Mouse (Mus musculus) heart, postnatal 0 days (tissue): Measurements from ENCODE around the gene Galnt10.

Experiments
- CTCF ChIP-seq: IDR thresholded peaks from 2 replicates; pipeline ENCODE4 v1.5.1; 2016; ENCODE audit warnings: antibody characterized with exemption, control low read depth, low read depth
- EP300 ChIP-seq: IDR thresholded peaks from 2 replicates; pipeline ENCODE4 v1.6.1; 2016; ENCODE audit warnings: antibody characterized with exemption, low read depth

DNA sequence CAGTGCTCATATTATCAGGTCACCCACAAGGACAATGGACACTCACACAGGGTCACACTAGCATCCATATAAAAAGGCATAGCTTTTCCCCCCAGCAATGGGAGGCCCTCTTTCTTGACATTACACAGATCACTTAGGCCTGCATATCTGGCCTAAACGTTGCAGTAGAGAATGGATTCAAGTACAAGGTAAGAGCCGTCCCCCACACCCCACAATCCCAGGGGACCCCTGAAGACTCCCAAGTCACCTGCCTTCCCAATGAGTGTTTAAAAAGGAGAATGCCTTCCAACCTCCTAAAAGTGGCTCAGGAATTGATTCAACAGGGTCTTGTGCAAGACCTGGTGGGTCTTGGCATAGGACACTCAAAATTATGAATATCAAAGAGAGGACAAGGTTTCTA is 190.1 kb downstream of the Galnt10 start:
- no peak for TF ChIP-seq CTCF
- no peak for TF ChIP-seq EP300
